Mouse (Mus musculus) left cerebral cortex, adult 11 months (tissue): ENCODE measurements at regions not wholly inside any gene's neighbourhood (a gene's known extent, or its start where the extent isn't known, plus 50 kb on each side); places are given as distances from the start of the nearest gene placed in this dataset.
"Not testable (repeated sequence)": the region's sequence is repeated elsewhere in the genome, so short reads cannot be mapped to it uniquely, and the experiment has no call there.

Experiments used
- DNase-seq: peaks from one replicate; pipeline ENCODE4 v3.0.0; 2022; ENCODE audit warnings: low spot score

GRCm38 (mm10) chr11:91167336-91167735 is 410.0 kb downstream of the Kif2b start:
- DNase-seq = not testable (repeated sequence)

- DNase-seq = no peak
Measured at GRCm38 (mm10) chr11:91133753-91134270, 443.5 kb downstream of the Kif2b start.

- peak; percentile 2 for DNase-seq
Measured at GRCm38 (mm10) chr11:91132771-91133380, 444.5 kb downstream of the Kif2b start.

- DNase-seq = no peak
Measured at GRCm38 (mm10) chr11:91131960-91132359, 443.8 kb upstream of the Tom1l1 start.

GRCm38 (mm10) chr11:91098186-91098585 is 410.0 kb upstream of the Tom1l1 start:
- no peak for DNase-seq

GRCm38 (mm10) chr11:91097552-91097951 is 409.4 kb upstream of the Tom1l1 start:
- DNase-seq = no peak

- no peak for DNase-seq
Measured at GRCm38 (mm10) chr11:91096000-91096652, 408.0 kb upstream of the Tom1l1 start.

GRCm38 (mm10) chr11:91065365-91065764 is 377.2 kb upstream of the Tom1l1 start:
- no peak for DNase-seq

- no peak for DNase-seq
Measured at GRCm38 (mm10) chr11:91056966-91057597, 368.9 kb upstream of the Tom1l1 start.

GRCm38 (mm10) chr11:91053321-91053720 is 365.2 kb upstream of the Tom1l1 start:
- DNase-seq = no peak

- no peak for DNase-seq
Measured at GRCm38 (mm10) chr11:91051646-91052045, 363.5 kb upstream of the Tom1l1 start.

GRCm38 (mm10) chr11:91041486-91041885 is 353.3 kb upstream of the Tom1l1 start:
- no peak for DNase-seq
